Mouse (Mus musculus): ENCODE data around the gene Cacnb3. TPM values are rescaled to one million over a fixed set of nuclear protein-coding genes. Genes with fewer than 3 reads are reported as not detected.
A peak's percentile ranks its signal among the peaks of the same experiment; 100 is the strongest.
"Not testable (repeated sequence)": the region's sequence is repeated elsewhere in the genome, so short reads cannot be mapped to it uniquely, and the experiment has no call there.

Cacnb3 gene
- not detected in 2 replicates for total RNA-seq (2017)

DNA sequence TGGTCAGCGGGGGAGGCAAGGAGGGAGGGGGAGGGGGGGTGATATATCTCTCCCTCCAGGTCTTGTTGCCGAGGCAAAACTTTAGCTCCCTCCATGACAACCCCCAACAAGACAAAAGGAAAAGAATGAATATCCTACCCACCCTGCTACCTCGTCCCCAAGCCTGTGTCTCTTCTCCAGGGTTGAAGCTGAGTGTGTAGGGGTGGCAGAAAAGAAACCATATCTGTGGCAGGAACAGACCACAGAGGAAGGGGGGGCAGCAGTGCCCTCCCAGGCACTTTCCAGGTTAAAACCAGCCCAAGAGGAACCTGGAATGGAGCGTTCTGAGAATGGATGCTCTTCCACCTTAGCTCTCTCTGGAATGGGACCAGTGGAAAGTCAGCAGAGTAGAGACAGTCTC lies at the start of gene Cacnb3:
Gene Cacnb3 (plus strand): TSS at position 301 of the 400 bp plus-strand sequence.
- ATAC-seq (replicated peaks; ENCODE audit: low read depth, poor library complexity, severe bottlenecking) = no peak

DNA sequence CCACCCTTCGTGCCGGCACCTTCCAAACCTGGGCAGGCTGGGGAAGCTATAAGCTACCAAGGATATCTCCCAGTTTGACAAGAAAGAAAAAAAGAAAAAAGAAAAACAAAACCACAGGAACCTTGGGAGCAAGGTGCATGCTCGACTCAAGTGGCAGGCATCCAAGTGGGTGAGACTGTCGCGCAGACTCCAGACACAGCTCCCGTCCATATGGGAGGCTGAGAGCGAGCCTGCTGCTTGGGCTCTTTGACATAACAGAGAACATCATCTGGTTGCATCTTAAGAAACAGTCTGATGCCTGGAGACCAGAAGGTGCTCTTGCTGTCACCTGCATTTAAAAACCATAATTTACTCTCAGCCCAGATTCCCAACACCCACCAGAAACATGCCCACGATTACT lies 48.2 kb upstream of the Cacnb3 start:
- ATAC-seq (replicated peaks; ENCODE audit: low read depth, poor library complexity, severe bottlenecking) = no peak

DNA sequence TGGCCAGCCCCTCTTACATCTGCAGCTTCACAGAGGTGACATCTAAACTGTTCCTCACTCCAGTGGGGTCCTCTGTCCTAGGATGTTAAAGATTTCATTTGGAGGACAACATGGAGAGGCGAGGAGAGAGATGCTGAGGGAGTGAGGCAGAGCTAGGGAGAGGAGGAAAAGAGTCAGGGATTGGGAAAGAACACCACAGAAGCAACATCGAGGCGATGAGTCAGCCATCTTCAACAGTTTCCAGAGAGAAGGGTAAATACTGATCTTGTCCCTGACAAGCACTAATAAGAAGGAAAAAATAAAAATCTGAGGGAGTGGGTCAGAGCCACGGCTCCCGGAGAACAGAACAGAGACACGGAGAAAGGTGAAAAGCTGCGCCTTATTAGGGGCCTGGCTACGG lies 47.6 kb upstream of the Cacnb3 start:
- ATAC-seq (replicated peaks; ENCODE audit: low read depth, poor library complexity, severe bottlenecking) = no peak

DNA sequence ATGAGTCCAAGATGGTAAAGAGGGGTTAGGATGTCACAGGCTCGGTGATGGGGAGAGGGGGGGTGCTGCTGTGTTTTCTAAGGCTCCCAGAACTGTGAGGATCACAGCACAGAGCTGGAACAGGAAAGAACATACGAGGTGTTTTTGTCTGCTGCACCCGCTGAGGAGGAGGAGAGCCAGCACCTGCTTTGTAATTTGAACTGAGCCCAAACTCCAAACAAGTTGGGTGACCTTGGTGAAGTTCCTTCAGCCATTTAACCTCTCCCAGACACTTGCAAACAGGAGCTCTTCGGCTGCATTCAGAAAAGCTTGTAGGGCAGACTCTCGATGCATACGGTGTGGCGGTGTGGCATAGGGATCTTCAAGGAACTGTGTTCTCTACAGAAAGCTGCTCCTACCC lies 45.2 kb upstream of the Cacnb3 start:
- no peak for ATAC-seq (replicated peaks; ENCODE audit: low read depth, poor library complexity, severe bottlenecking)

DNA sequence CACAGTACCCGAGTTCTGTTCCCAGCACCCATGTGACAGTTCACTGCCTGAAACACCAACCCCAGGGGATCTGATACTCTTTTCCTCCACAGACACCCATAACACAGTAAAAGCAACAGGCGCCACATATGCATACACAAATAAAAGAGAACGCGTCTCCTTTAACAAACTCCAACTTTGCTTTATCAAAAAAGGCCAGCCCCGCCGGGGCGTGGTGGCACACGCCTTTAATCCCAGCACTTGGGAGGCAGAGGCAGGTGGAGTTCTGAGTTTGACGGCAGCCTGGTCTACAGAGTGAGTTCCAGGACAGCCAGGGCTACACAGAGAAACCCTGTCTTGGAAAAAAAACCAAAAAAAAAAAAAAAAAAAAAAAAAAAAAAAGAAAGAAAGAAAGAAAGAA lies 44.5 kb upstream of the Cacnb3 start:
- ATAC-seq (replicated peaks; ENCODE audit: low read depth, poor library complexity, severe bottlenecking) = not testable (repeated sequence)

DNA sequence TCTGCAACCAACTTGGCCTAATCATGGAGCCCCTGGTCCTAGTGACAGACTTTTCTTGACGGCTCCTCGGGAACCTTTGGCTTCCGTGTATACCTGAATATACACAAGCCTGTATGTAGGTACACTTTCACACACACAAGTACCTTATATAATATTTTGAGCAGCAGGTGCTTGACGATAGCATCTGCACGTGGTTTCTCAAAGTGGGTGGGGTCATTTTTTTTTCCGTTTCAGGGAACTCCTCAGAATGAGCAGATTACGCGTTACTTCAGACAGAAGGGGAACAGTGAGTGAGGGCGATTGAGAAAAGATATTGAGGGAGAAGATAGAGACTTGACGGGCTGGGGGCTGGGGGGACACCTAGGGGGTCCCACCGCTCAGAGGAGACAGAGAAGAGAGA lies 42.9 kb upstream of the Cacnb3 start:
- ATAC-seq (replicated peaks; ENCODE audit: low read depth, poor library complexity, severe bottlenecking) = no peak

DNA sequence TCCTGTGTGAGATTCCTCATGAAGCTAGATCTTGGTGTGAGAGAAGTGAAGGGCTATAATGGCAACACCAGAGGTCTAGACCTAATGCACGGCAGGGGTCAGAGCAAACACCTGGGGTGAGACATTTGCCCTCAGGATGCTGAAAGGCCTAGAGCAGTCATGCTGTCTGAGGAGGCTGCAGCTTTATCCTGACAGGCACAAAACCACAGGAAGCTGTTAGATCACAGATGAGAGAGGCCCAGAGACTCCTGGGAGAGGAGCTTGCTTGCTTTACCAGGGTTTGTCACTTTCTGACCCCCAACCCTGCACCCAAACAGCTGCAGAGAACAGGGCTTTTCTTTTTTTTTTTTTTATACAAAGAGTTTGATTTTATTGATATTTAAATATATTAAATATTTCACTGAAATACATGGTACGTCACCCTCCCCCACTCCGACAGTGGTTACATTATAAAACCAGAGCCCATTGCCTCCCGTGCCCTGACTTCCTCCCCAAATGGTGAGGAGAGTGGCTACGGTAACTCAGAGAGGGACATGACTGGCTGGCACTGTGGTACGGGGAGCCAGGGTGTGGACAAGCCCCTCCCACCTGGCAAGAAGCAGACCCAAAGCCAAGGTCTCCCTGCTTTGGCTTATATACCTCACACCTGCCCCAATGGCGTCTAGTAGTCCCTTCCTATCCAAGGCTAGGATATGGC lies 40.9 kb upstream of the Cacnb3 start:
- peak; percentile 59 for ATAC-seq (replicated peaks; ENCODE audit: low read depth, poor library complexity, severe bottlenecking)

DNA sequence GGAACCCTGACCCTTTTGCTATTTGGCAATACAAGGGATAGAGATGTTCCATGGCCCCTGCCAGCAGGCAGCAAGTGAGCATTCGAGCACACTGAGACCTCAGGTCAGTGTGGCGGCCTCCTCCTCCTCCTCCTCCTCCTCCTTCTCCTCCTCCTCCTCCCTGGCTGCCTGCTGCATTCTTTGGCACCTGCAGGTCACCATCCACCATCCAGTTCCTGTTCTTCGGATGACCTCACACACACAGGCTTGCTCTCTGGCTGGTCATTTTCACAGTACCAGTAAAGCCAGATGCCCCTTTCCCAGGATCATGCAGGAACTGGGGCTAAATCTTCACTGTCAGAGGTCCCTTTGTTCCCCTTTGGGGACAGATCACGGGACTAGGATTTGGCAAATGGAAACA lies 39.2 kb upstream of the Cacnb3 start:
- ATAC-seq (replicated peaks; ENCODE audit: low read depth, poor library complexity, severe bottlenecking) = no peak

DNA sequence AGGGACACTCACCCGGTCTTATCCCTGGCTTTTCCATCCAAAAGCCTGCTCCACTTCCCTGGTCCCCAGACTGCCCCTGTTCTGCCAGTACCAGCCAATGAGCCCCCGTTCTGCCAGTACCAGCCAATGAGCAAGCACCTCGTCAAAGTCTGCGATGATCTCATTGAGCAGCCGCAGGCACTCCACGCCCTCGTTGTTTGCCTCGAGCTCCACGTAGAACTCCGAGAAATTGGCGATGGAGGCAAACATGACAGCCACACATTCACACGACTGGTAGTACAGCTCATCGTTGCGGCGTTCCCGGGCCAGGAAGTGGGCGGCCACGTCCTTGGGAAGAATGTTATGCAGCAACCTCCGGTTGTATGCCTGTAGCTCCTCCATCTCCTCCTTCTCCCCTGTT lies 36.4 kb upstream of the Cacnb3 start:
- no peak for ATAC-seq (replicated peaks; ENCODE audit: low read depth, poor library complexity, severe bottlenecking)

DNA sequence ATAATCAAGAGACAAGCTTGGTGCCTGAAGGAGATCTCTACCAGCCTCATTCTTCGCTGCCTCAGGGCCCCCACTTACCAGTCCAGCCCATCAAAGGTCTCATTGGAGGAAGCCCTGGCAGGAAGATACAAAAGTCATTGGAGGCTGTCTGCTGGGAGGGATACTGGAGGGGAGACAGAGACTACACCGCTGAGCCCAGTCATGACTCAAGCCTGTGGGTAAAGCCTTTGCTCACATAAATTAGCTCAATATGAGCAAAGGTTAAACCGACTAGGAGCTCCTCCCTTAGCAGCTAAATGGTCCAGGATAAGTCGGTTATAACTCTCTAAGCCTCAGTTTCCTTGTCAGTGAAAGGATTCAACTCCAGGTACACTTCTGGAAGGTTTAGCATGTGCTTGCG lies 35.6 kb upstream of the Cacnb3 start:
- no peak for ATAC-seq (replicated peaks; ENCODE audit: low read depth, poor library complexity, severe bottlenecking)

DNA sequence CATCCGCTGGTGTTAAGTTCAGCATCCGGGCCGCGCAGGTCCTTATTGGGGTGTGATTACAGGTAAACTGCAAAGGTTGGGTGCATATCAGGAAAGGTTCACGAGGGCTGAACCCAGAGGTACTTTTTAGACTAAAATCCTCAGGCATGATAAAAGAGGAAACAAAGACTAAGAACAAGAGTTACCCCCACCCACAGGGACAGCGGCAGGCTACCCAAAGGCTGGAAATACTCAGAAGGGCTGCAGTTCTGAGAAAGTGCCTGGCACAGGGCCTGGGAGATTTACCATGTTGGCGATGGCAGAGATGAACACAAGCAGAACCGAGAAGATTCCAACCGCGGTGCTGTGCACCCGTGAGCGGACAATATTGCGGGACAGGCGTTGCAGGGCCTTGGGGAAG lies 34.0 kb upstream of the Cacnb3 start:
- no peak for ATAC-seq (replicated peaks; ENCODE audit: low read depth, poor library complexity, severe bottlenecking)

DNA sequence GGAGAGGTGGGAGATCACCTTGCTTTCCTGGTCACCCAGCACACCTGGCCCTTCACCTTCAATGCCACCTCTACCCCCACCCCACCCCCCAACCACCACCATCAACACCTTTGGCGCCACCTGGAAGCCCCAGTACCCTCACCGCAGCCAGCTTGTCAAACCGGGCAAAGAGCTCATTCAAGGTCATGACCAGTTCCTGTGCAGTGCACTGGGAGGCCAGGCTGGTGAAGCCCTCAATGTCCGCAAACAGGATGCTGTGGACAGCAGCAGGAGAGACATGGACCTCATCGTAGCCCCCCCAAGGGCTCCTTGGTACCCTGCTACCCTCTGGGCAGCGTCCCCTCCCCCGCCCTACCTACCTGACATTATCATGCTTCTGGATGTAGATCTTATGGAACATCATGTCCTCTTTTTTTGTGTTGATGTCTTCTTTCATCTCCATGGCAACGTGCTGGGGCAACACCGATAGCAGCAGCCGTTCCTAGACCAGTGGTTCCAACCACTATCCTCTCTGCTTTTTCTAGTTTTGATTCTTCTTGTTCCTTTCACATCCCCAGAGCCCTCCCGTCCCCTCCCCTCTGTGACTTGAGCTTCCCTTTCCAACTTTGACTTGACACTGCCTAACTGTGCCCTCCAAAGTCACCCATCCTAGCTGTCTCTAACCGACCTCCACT lies 30.5 kb upstream of the Cacnb3 start:
- no peak for ATAC-seq (replicated peaks; ENCODE audit: low read depth, poor library complexity, severe bottlenecking)

DNA sequence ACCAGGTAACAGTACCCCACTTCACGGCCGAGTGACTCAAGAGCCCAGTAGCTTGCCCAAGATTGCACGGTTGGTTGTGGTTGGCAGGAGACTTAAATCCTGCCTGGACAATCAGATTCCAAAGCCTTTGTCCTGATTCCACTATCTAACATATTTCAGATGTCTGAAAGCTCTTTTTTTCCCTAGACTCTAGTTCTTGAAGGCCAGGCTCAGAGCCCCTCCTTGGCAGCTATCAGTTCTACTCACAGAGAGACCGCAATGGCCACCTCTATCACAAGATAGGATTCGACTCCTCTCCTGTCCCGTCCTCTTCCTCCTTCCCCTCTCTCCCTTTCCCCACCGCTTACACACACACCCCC lies 28.8 kb upstream of the Cacnb3 start:
- no peak for ATAC-seq (replicated peaks; ENCODE audit: low read depth, poor library complexity, severe bottlenecking)

DNA sequence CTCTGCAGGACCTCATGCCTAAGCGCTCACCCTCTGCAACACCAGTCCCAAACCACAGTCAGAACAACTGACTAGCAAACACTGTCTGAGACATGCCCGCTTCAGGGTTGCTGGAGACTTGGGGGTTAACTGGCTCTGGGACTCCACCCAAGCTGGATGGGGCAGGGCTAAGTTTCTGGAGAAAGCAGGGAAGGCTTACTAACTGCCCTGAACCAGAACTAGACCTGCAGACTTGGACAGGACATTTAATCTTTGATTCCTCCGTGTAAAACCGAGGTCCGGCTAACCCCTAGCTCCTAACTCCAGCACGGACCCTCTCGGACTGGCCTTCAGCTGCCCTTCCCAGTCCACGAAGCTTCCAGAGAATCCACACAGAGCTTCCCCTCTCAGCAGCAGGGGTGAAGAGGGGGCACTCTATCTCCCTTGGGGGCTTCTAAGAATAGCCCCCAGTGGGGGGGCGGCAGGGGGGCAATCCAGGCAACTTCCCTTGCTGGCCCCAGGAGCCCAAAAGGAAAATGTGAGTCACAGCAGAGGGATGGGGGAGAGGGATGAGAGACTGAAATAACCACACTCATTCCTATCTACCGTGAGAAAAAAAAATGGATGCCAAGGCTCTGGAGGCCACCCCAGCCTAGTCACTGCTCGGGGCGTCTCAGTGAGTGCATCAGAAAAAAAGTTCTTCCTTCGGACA lies 28.3 kb upstream of the Cacnb3 start:
- ATAC-seq (replicated peaks; ENCODE audit: low read depth, poor library complexity, severe bottlenecking) = no peak

DNA sequence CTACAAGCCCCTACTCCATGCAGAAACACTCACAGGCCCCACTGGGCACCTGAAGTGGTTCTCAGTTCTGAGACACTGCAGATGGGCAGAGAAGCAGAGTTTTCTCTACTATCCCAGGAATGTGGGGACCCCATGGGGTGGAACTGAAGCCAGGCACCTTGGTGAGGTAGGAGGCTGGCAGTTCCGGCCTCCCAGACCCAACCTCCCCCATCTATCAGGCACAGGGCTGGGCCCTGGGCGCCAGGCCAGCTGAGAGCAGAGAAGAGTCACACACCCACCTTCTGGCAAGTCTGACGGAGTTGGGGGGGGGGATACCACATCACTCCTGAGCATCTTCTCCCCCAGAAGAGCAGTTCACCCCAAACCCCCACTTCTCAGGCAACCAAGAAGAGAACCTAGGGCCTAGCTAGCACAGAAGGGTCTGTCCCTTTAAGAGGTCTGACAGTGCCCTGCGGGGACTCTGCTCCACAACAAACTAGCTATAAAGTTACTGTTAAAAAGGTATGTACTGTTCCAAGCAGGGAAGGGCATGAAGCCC lies 27.6 kb upstream of the Cacnb3 start:
- no peak for ATAC-seq (replicated peaks; ENCODE audit: low read depth, poor library complexity, severe bottlenecking)

DNA sequence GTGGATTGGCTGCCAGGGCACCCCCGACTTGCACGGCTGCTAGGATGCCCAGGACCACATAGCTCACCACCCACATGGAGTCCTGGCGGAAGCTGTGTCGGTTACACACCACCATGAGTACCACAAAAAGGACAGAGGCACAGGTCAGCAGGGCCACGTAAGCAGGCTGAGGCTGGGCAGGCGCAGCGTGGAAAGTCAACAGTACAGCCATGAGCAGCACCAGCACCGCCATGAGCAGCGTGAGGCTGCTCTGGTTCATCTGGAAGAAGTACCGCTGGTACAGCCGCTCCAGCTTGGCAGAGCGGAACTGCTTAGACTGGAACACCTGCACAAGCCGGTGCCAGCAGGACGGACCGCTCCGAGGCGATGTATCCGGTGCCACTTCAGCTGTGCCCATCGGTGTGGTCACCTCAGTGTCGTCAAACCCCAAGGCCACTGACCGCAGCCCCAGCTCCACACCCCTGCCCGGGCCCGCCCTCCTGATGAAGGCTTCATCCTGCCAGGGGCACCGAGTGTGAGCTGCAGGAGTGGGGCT lies 26.5 kb upstream of the Cacnb3 start:
- no peak for ATAC-seq (replicated peaks; ENCODE audit: low read depth, poor library complexity, severe bottlenecking)

DNA sequence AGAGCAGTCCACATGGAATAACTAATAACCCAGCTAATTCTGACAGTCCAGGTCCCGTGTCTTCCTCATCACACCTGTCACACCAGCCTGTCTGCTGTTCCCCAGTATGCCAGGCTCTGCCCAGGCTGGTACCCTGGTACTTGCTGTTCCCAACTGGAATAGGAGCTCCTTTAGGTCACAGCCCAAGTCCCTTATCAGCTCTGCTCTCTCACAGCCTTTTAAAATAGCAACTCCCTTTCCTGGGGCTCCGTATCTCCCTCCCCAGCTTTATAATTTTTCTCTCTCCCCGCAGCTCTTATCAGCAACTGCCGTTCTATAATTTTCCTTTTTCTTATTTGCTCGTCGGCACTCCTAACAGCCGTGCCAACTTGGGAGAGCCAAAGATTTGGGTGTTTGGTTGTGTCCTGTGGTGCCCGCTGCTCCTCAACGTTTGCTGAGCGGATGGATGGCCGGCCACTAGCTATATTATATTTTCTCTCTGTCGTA lies 24.5 kb upstream of the Cacnb3 start:
- ATAC-seq (replicated peaks; ENCODE audit: low read depth, poor library complexity, severe bottlenecking) = peak; percentile 66

DNA sequence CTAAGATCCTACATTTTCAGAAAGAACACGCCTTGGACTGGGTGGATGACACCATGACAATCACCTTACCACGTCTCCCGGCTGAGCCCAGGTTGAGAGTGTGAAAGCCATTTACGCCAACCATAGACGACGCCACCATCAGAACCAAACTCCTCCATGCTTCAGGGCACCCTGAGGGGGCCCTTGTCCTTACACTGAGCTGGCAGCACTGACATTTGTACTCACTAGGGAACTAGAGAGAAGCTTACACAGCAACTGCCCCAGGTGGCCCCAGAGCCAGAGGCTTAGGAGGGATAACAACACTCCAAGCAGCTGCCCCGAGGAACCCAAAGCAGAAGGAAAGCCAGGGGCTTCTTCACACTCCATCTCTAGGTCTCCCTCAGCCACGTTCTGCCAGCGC lies 23.9 kb upstream of the Cacnb3 start:
- ATAC-seq (replicated peaks; ENCODE audit: low read depth, poor library complexity, severe bottlenecking) = no peak

DNA sequence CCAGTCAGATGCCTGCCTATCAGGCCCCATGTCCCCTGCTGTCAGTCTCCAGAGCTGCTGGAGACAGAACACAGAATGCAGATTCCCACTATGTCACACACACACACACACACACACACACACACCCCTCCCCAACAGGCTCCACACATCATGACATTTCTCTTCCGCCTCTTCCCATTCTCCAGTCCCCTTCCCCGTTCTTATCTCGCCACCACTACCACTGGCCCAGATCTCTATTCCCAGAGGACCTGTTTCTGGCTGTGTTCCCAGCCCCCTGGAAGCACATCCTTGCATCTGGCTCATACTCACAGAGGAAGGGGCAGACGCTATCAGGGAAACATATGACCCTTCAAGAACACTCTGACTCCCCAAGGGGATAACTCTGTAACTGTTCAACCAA lies 23.1 kb upstream of the Cacnb3 start:
- no peak for ATAC-seq (replicated peaks; ENCODE audit: low read depth, poor library complexity, severe bottlenecking)

DNA sequence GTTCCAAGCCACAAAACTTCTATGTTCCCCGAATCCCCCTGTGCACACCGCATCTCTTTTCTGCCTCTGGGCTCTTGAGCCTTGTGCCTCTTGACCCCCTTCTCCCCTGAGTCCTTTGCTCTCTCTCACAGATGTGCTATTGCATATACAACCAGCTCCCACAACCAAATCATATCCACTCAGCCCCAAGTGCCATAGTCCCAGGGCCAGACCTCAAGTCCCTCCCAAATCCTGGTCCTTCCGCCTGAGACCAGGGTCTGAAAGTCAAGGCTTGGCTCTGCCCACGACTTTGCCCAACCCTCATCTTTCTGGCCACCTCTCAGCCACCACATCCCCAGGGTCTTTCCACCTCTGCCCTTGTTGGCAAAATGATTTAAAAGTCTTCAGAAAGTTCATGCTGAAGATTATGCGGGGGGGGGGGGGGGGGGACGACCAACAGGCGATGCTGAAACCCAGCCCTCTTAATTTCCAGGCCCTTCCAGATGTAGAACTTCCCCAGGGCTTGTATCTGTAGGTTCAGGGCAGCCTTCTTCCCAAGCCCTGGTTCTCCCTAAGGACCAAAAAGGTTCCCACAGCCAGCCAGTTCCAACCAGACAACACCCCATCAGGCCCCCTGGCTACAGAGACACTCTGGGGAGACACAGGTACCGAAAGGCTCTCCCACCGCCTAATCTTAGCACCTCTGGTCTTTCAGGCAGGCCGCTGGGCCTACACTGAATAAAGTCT lies 22.4 kb upstream of the Cacnb3 start:
- ATAC-seq (replicated peaks; ENCODE audit: low read depth, poor library complexity, severe bottlenecking) = no peak

All from common myeloid progenitor, adult 5-6 weeks (primary cell).